Mouse (Mus musculus) liver, embryonic 14.5 days (tissue): ENCODE results near the gene Polr2i.

Experiments
- CTCF ChIP-seq: IDR thresholded peaks from 2 replicates; pipeline ENCODE4 v1.5.1; 2016; ENCODE audit warnings: antibody characterized with exemption, low read depth, control low read depth
- EP300 ChIP-seq: IDR thresholded peaks from 2 replicates; pipeline ENCODE4 v1.6.1; 2016; ENCODE audit warnings: antibody characterized with exemption, low read depth

DNA sequence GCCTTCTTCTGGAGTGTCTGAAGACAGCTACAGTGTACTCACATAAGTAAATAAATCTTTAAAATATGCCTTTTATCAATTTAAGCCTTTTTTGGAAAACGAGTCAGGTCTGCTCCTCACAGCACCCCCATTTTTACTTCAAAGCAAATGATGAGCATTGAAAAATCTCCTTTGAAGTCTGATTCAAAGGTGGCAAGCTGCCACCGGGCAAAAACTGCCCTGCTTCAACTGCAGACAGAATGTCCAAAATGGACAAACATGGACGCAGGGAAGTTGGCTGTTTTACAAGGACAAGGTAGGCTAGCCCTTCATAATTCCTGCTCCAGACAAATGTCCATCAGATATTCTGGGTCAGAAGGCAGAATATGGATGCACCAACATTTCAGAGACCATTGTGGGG, 10.3 kb upstream of the Polr2i start:
- TF ChIP-seq CTCF: no peak
- TF ChIP-seq EP300: no peak
